Mouse (Mus musculus): ENCODE data around the gene Prl3d2. TPM values are rescaled to one million over a fixed set of nuclear protein-coding genes. Genes with fewer than 3 reads are reported as not detected.

Prl3d2 gene
- not detected in 2 replicates for polyA plus RNA-seq (2012; rRNA removed; ENCODE audit: low replicate concordance)

GRCm38 (mm10) chr13:27121398-27121797 lies at the start of gene Prl3d2:
TSS of gene Prl3d2 (plus strand) at chr13:27121698.

GRCm38 (mm10) chr13:27093890-27094289 lies 27.6 kb upstream of the Prl3d2 start, which contains the start of gene Prl3d1:
TSS of gene Prl3d1 (plus strand) at chr13:27094190.

GRCm38 (mm10) chr13:27156490-27156889 lies 35.0 kb downstream of the Prl3d2 start, which contains the start of gene Prl3d3:
TSS of gene Prl3d3 (plus strand) at chr13:27156790.

Other genes starting within 250 kb of the Prl3d2 start
- not detected in 2 replicates for gene Prl, start 64.1 kb upstream of the Prl3d2 start, polyA plus RNA-seq (2012; rRNA removed; ENCODE audit: low replicate concordance)
- gene Prl3d1, start 27.5 kb upstream of the Prl3d2 start, polyA plus RNA-seq (2012; rRNA removed; ENCODE audit: low replicate concordance): not detected in 2 replicates
- not detected in 2 replicates for gene Prl3d3, start 35.1 kb downstream of the Prl3d2 start, polyA plus RNA-seq (2012; rRNA removed; ENCODE audit: low replicate concordance)
- gene Prl3c1, start 75.0 kb downstream of the Prl3d2 start, polyA plus RNA-seq (2012; rRNA removed; ENCODE audit: low replicate concordance): not detected in 2 replicates
- not detected in 2 replicates for gene Prl3b1, start 120.1 kb downstream of the Prl3d2 start, polyA plus RNA-seq (2012; rRNA removed; ENCODE audit: low replicate concordance)
- not detected in 2 replicates for gene Prl3a1, start 137.7 kb downstream of the Prl3d2 start, polyA plus RNA-seq (2012; rRNA removed; ENCODE audit: low replicate concordance)
- not detected in 2 replicates for gene Prl6a1, start 190.9 kb downstream of the Prl3d2 start, polyA plus RNA-seq (2012; rRNA removed; ENCODE audit: low replicate concordance)
- gene Prl8a2, start 224.0 kb downstream of the Prl3d2 start, polyA plus RNA-seq (2012; rRNA removed; ENCODE audit: low replicate concordance): not detected in 2 replicates